Mouse (Mus musculus): Measurements from ENCODE around the gene Cda. TPM values are rescaled to one million over a fixed set of nuclear protein-coding genes. Genes with fewer than 3 reads are reported as not detected.

The Cda gene
- total RNA-seq, 1 experiment from 2014 or later = not detected

DNA sequence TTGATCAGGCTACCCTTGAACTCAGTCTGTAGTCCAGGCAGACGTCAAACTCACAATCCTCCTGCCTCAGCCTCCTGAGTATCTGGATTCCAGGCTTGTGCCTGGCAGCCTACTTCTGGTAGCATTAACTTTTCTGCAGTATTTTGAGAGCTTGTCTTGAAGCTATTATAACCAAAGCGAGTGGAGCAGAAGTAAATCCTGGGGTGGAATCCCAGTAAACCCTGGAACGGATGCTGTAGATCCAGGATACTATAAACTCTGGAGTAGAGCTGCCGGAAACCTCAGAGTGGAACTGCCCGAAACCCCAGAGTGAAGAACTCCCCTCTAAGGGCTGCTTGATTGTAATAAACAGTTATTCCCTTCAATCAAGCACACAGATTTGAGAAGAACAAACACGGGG is 9.7 kb upstream of the Cda start:
- ATAC-seq (replicated peaks in 1 of 2; ENCODE audit: insufficient read depth in 1 of 2, low FRiP score in 2 of 2, low TSS enrichment in 1 of 2, low read depth in 1 of 2, poor library complexity in 2 of 2, severe bottlenecking in 2 of 2) = no peak

DNA sequence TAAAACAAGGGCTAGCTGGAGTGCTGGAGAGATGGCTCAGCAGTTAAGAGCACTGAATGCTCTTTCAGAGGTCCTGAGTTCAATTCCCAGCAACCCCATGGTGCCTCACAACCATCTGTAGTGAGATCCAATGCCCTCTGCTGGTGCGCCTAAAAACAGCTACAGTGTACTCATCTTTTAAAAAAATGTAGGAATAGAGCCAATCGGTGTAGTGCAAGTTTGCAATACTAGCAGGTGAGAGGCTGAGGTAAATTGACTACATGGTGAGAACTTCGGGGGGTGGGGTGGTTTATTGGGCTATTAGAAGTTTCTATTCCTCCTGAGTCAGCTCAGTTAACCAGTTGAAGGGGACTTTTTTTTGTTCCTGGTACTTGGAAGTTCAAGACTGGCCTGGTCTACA is 7.3 kb upstream of the Cda start:
- ATAC-seq (replicated peaks in 1 of 2; ENCODE audit: insufficient read depth in 1 of 2, low FRiP score in 2 of 2, low TSS enrichment in 1 of 2, low read depth in 1 of 2, poor library complexity in 2 of 2, severe bottlenecking in 2 of 2) = no peak

DNA sequence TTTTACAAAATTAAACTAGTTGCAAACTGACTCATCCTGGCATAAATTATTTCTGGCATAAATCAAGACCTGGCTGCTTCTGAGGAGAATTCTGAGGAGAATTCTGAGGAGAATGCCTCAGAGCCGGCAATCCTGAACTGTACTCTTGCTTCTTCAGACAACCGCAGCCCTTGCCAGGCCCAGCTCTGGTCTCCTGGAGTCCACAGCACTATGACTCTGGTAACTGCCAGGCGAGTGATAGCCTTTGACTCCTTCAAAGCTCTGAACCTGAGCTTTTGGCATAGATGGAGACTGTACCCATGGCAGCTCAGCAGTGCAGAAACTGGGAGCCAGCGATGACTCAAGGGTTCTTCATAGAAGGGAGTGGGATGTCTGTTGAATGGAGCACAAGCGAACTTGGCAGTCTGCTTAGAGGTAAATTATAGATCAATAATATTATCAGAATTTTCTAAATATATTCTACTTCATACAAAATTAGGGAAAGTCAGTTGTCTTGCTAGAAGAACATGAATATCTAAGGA is 3.3 kb upstream of the Cda start:
- no peak for ATAC-seq (replicated peaks in 1 of 2; ENCODE audit: insufficient read depth in 1 of 2, low FRiP score in 2 of 2, low TSS enrichment in 1 of 2, low read depth in 1 of 2, poor library complexity in 2 of 2, severe bottlenecking in 2 of 2)

DNA sequence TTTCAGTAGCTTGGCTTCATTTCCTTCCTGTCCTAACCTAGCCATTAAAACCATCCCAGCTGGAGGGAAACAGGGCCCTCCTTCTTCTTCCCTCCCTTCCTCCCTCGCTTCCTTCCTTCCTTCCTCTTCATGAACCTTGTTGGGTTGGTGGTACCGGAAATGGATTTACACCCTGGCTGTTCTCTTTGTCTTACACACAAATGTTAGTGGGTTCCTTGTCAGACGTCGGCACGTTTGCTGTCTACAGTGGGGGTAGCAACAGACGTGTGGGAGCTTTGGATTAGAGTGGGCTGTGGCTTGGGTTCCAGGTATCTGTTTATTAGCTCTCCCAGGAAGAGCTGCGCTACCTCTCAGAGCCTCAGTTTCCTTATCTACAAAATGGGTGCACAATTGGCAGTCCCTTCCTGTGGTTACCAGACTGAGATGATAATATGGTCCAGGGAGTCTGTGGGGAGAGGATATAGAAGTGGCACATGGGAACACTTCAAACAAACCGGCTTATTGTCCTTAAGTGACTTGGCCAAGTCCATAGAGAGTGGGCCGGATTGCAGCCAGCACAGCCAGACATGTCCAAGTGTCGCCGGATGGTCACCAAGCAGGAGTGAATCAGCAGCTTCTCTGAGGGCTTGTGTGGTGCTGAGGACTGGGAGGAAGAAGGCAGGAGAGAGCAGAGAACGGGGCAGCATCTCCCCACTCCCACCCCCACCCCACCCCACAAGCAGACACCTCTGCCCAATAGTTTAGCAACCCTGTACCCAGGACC is 887 bp upstream of the Cda start:
- 0 out of 4 replicates have a peak, but pooled peaks have one; percentile 5 to 12 for ATAC-seq (replicated peaks in 1 of 2; ENCODE audit: insufficient read depth in 1 of 2, low FRiP score in 2 of 2, low TSS enrichment in 1 of 2, low read depth in 1 of 2, poor library complexity in 2 of 2, severe bottlenecking in 2 of 2)

DNA sequence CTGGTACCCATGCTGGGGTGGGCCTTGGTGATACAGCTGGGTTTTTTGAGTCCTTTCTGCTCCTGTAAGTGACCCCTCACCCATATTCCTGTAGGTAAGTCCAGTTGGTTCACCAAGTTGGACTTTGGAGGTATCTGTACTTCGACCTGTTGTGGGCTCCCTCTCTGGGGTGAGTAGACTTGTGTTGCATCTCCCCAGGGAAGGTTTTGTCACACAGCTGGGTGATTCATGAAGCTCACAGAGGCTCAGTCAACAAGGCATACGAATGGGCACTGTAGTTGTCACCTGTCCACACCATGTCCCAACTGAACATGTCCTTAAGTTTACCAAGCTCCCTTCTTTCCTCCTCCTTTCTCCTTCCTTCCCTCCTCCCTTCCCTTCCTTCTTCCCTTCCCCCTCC is 1.2 kb downstream of the Cda start:
- ATAC-seq (replicated peaks in 1 of 2; ENCODE audit: insufficient read depth in 1 of 2, low FRiP score in 2 of 2, low TSS enrichment in 1 of 2, low read depth in 1 of 2, poor library complexity in 2 of 2, severe bottlenecking in 2 of 2) = no peak

DNA sequence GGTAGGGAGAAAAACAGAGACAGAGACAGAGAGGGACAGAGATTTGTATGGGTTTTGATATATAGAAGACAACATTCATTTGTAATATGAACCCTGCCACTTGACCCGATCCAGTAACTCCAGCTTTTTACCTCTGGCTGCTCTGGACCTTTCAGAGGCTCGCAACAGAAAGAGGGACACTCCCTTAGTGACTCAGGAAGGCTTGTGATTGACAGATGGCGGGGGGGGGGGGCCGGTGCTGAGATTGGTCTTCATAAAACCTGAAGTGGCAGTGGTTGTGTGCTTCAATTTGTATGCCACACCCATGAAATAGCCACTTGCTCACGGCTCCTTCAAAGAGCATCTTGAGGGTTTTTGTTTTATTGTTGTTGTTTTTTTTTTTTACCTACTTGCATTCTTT is 4.3 kb downstream of the Cda start:
- no peak for ATAC-seq (replicated peaks in 1 of 2; ENCODE audit: insufficient read depth in 1 of 2, low FRiP score in 2 of 2, low TSS enrichment in 1 of 2, low read depth in 1 of 2, poor library complexity in 2 of 2, severe bottlenecking in 2 of 2)

DNA sequence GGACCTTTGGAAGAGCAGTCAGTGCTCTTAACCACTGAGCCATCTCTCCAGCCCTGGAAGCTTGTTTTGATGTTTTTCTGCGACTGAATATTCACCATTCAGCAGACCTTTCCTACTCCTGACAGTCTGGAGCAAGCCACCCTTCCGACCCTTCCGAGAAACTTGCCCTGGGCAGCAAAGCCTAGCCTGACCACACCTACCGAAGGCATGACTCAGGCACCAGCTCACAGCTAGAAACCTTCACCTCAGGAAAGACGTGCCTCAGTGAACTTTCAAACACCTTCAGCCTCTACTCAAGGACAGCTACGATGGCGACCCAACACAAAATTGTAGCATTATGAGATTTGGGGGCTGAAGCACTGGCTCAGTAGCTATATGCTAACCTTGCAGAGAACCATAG is 4.9 kb downstream of the Cda start:
- ATAC-seq (replicated peaks in 1 of 2; ENCODE audit: insufficient read depth in 1 of 2, low FRiP score in 2 of 2, low TSS enrichment in 1 of 2, low read depth in 1 of 2, poor library complexity in 2 of 2, severe bottlenecking in 2 of 2) = no peak

DNA sequence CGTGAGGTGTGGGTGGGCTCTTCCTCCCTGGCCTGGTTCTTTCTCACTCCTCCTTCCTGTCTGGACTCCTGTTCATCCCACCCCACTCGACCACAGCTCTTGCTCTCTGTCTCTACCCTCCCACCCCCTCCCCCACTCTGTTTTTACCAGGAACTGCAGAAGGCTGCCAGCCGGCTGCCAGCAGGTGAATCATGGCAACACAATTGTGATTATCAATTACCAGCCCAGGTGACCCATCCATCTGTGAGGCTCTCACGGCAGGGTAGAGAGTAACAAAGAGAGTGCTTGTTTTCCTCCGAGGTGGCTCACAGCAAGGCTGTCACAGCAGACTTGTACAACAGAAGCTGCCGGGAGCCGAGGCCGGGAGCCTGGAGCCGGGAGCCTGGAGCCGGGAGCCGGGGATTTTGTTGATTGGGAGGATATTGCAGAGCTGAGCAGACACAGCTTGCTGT is 6.4 kb downstream of the Cda start:
- ATAC-seq (replicated peaks in 1 of 2; ENCODE audit: insufficient read depth in 1 of 2, low FRiP score in 2 of 2, low TSS enrichment in 1 of 2, low read depth in 1 of 2, poor library complexity in 2 of 2, severe bottlenecking in 2 of 2) = no peak

DNA sequence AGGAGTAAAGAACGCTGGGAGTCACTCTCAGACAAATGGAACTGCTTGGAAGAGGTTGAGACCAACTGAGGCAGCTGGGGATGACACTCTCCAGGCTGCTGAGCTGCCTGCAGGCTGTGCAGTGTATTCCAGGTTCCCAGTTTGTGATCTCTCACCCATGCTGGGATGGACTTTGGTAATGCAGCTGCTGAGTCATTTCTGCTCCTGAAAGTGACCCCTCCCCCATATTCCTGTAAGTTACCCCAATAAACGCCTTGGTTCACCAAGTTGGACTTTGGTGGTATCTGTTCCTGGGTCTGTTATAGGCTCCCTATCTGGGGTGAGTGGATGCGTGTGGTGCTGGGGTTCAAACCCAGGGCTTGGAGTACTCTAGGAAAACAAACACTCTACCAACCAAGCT is 9.6 kb downstream of the Cda start:
- ATAC-seq (replicated peaks in 1 of 2; ENCODE audit: insufficient read depth in 1 of 2, low FRiP score in 2 of 2, low TSS enrichment in 1 of 2, low read depth in 1 of 2, poor library complexity in 2 of 2, severe bottlenecking in 2 of 2) = no peak

DNA sequence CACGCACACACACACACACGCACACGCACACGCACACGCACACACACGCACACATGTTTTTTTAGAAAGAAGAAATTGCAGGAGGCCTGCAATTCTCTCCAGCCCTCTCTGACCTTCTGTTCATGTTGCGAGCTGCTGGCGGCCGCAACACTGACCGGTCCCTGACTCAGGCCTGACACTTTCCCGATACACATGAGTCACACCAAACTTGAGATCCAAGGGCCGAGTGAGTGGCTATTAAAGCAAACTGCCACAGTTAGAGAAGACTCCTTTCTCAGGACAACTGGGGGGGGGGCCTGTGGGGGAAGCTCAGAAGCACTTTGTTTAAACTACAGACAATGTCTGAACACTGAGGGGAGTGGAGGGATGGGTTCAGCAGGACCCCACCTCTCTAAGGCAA is 11.2 kb downstream of the Cda start:
- ATAC-seq (replicated peaks in 1 of 2; ENCODE audit: insufficient read depth in 1 of 2, low FRiP score in 2 of 2, low TSS enrichment in 1 of 2, low read depth in 1 of 2, poor library complexity in 2 of 2, severe bottlenecking in 2 of 2) = no peak

DNA sequence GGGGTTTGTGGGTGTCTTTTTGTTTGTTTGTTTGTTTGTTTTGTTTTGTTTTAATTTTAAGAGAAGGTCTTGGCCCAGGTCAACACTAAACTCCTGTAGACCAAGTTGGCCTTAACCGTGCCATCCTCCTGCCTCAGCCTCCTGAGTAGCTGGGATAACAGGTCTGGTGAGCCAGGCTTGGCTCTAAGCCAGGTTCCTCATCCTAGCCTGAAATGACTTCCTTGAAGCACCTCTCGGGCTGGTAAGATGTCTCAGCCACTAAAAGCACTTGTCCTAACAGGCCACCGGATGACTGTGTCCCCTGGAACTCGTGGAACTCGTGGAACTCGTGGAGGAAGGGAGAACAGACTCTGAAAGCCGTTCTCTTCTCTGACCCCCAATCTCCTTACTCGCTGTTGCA is 11.7 kb downstream of the Cda start:
- no peak for ATAC-seq (replicated peaks in 1 of 2; ENCODE audit: insufficient read depth in 1 of 2, low FRiP score in 2 of 2, low TSS enrichment in 1 of 2, low read depth in 1 of 2, poor library complexity in 2 of 2, severe bottlenecking in 2 of 2)

DNA sequence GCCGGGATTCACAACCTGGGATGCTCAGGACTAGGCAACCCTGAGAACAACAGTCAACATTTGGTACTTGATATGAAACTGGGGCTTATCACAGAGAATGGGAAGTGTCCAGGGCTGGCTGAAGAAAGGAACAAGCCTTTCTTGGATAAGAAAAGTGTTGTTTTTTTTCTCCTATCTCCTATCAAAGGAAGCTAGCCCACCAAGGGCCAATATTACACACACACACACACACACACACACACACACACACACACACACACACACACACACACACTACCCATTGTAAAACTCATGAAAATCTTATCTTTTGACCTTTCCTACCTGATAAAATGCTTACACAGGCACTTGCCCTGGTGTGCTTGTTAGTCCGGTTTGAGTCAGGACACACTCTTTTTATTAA is 12.3 kb downstream of the Cda start:
- no peak for ATAC-seq (replicated peaks in 1 of 2; ENCODE audit: insufficient read depth in 1 of 2, low FRiP score in 2 of 2, low TSS enrichment in 1 of 2, low read depth in 1 of 2, poor library complexity in 2 of 2, severe bottlenecking in 2 of 2)

DNA sequence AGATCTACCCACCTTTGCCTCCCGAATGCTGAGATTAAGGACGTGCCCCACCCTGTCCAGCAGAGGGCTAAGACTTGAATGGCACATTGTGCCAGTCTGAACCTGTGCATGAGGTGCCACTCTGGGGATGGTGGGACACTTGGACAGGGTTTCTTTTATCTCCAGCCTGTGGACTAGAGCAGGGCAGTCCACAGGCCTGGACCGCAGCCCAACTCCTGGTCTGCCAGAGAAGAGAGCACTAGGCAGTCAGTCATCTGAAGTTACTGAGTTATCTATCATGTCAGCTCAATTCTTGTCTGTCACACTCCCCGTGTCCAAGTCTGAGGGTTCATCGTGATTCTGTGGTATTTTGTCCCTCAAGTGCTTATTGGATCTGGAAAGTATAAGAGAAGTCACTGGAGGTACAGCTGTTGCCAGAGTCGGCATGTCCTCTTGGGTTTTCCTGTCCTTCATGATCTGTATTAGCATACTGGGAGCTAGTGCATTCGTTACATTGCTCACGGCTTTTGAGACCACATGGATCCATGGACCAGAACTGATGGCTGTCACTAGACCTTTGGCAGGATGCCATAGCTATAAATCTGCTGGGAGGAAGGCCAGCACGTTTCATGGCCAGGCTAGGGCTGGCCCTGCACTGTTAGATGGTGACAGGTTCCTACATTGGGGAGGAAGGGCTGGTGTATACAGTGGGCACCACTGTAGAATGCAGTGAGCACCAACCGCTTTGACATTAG is 14.2 kb downstream of the Cda start:
- ATAC-seq (replicated peaks in 1 of 2; ENCODE audit: insufficient read depth in 1 of 2, low FRiP score in 2 of 2, low TSS enrichment in 1 of 2, low read depth in 1 of 2, poor library complexity in 2 of 2, severe bottlenecking in 2 of 2) = no peak

DNA sequence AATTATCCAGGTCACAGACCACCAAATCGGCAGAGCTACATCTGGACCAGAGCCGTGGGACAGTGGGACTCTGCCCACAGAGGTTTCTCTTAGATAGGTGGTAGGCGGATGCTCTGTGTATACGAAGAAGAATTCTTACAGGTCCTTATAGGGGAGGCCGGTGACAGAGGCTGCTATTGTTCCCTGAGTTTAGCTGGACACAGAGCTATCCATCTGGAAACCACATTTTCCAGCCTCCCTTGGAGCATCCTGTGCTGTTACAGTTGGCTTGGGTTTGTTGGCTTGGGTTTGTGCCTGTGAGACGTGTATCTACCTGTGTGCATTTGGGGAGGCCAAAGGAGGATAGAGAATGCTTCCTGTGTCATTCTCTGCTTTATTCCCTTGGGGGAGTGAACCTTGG is 15.1 kb downstream of the Cda start:
- no peak for ATAC-seq (replicated peaks in 1 of 2; ENCODE audit: insufficient read depth in 1 of 2, low FRiP score in 2 of 2, low TSS enrichment in 1 of 2, low read depth in 1 of 2, poor library complexity in 2 of 2, severe bottlenecking in 2 of 2)

DNA sequence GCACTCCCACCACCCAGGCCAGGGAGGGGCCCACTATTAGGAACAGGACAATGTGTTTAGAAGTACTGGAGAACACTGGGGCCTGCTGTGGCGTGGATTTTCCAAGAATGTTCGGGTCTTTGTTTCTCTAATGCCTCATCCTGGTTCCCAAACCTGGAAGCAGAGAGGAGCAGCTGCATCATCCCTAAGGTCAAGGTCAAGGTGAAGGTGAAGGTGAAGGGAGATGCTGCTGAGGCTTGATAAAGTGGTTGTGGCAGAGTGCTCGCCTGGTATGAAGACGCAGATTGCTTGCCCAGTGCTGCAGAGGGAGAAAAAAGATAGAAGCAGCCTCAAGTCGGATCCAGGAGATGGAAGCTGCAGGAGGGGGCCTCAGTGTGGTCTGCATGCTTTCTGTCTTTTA is 16.0 kb downstream of the Cda start:
- no peak for ATAC-seq (replicated peaks in 1 of 2; ENCODE audit: insufficient read depth in 1 of 2, low FRiP score in 2 of 2, low TSS enrichment in 1 of 2, low read depth in 1 of 2, poor library complexity in 2 of 2, severe bottlenecking in 2 of 2)

DNA sequence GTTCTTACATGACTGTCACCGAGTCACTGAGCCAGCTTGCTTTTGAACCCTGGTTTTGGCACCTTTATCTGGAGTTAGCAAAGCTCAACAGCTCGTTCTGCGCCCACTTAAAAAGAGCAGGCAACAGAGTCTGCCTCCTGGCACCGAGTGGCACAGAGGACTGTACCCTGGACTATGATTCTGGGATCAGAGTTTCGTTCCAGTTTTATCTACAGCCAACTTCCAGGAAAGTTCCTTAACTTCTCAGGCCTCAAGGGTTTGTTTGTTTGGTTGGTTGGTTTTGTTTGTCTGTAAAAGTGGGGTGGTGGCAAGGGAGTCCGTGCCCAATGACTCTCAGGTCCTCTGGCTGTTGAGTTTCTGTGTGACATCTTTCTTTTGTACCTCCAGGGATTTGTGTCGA is 19.1 kb downstream of the Cda start:
- ATAC-seq (replicated peaks in 1 of 2; ENCODE audit: insufficient read depth in 1 of 2, low FRiP score in 2 of 2, low TSS enrichment in 1 of 2, low read depth in 1 of 2, poor library complexity in 2 of 2, severe bottlenecking in 2 of 2) = no peak

DNA sequence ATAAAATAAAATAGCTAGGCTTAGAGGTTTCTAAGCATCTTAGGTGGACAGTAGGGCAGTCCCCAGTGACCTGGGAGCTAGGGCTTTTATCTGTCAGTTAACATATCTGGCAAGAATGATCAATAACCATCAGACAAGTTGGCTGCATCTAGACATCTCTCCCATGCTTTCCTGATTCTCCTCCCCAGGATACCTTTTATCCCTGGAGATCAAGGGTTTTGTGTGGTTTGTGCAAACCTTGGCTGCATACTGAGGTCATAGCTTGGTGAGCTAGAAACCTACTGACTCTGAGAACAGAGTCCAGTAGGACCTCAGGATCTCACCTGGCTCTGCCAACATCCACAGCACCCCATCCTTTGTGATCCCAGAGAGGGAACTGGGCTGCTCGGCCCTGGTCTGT is 20.5 kb downstream of the Cda start:
- ATAC-seq (replicated peaks in 1 of 2; ENCODE audit: insufficient read depth in 1 of 2, low FRiP score in 2 of 2, low TSS enrichment in 1 of 2, low read depth in 1 of 2, poor library complexity in 2 of 2, severe bottlenecking in 2 of 2) = no peak

DNA sequence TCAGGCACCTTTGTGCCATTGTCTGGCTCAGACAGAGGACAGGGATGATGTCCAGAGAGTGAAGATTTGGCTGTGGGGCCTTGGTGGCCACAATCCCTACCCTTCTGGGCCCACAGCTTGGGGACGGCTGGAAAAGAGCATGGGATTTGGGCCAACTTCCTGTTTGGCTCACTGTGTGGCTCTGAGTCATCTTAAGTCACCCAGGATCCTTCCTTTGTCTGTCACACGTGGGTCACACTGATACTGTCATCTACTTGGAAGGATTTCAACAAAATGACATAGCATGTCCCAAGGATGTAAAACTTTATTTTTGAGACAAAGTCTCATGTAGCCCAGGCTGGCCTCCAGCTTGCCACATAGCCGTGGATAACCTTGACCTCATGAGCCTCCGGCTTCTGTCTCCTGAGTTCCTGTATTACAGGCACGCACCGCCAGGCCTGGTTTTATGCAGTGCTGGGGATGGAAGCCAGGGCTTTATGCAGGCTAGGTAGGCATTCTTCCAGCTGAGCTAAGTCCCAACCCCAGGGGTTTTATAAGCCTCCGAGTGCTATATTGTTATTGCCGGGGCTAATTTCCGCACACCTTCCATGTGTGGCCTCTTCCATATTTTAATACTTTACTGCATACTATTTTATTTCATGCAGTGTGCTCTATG is 22.8 kb downstream of the Cda start:
- ATAC-seq (replicated peaks in 1 of 2; ENCODE audit: insufficient read depth in 1 of 2, low FRiP score in 2 of 2, low TSS enrichment in 1 of 2, low read depth in 1 of 2, poor library complexity in 2 of 2, severe bottlenecking in 2 of 2) = no peak

Measured in hematopoietic stem cell, adult 5-6 weeks (primary cell).